Mouse (Mus musculus) liver, embryonic 14.5 days (tissue): ENCODE data around the gene Litaf. TPM values are rescaled to one million over a fixed set of nuclear protein-coding genes. Genes with fewer than 3 reads are reported as not detected.

ENCODE experiments used
- ATAC-seq: fragments of 200-750 bp; cut with Nextera tagmentation; 2 replicates; pipeline ENCODE4 v1.8.0; 2017; ENCODE audit warnings: moderate number of reproducible peaks, mild to moderate bottlenecking, moderate library complexity; ENCODE audit not compliant: insufficient read depth
- DNase-seq, 3 experiments: peaks; one replicate each; pipeline ENCODE4 v3.0.0-alpha.2; 2012 to 2013; ENCODE audit warnings: low read depth in 3 of 3, low spot score in 3 of 3
- H3K27ac ChIP-seq: fragments of 300-500 bp; sonication (generic); 2 replicates; pipeline ENCODE4 v1.5.1; 2014; ENCODE audit warnings: moderate library complexity, mild to moderate bottlenecking, control low read depth, inconsistent platforms
- H3K27me3 ChIP-seq: fragments of 300-500 bp; sonication (generic); 2 replicates; pipeline ENCODE4 v1.6.1; 2014; ENCODE audit warnings: mild to moderate bottlenecking, low read length, moderate library complexity; ENCODE audit not compliant: control insufficient read depth, insufficient read depth
- H3K36me3 ChIP-seq: fragments of 300-500 bp; sonication (generic); replicated peaks from 2 replicates; pipeline ENCODE4 v1.6.1; 2014; ENCODE audit warnings: low read depth; ENCODE audit not compliant: control insufficient read depth, insufficient read depth
- H3K4me1 ChIP-seq, 2 experiments: fragments of 200-500 bp in 1 of 2; fragments of 300-500 bp in 1 of 2; sonication (generic) in 1 of 2; replicated peaks; 2 replicates each; pipeline ENCODE4 v1.6.1; 2012 to 2014; ENCODE audit warnings: antibody characterized with exemption in 1 of 2, inconsistent platforms in 1 of 2, low read length in 1 of 2; ENCODE audit not compliant: control insufficient read depth in 2 of 2, insufficient read depth in 2 of 2
- H3K4me2 ChIP-seq: fragments of 300-500 bp; sonication (generic); 2 replicates; pipeline ENCODE4 v1.6.1; 2014; ENCODE audit warnings: low read depth, mild to moderate bottlenecking, control low read depth, moderate library complexity
- H3K4me3 ChIP-seq, 2 experiments: fragments of 200-500 bp in 1 of 2; fragments of 300-500 bp in 1 of 2; sonication (generic) in 1 of 2; 2 replicates each; pipeline ENCODE4 v1.5.1; 2012 to 2014; ENCODE audit warnings: low read depth in 2 of 2, low read length in 2 of 2, mild to moderate bottlenecking in 2 of 2, control low read depth in 1 of 2, inconsistent platforms in 1 of 2, moderate library complexity in 1 of 2; ENCODE audit not compliant: insufficient read depth in 1 of 2
- H3K9ac ChIP-seq: fragments of 300-500 bp; sonication (generic); replicated peaks from 2 replicates; pipeline ENCODE4 v1.6.1; 2014; ENCODE audit warnings: mild to moderate bottlenecking, control low read depth, moderate library complexity
- H3K9me3 ChIP-seq: fragments of 300-500 bp; sonication (generic); 2 replicates; pipeline ENCODE4 v1.6.1; 2016; ENCODE audit warnings: low read length, mixed read lengths; ENCODE audit not compliant: control insufficient read depth
- CTCF ChIP-seq: IDR thresholded peaks from 2 replicates; pipeline ENCODE4 v1.5.1; 2016; ENCODE audit warnings: antibody characterized with exemption, low read depth, control low read depth
- EP300 ChIP-seq: IDR thresholded peaks from 2 replicates; pipeline ENCODE4 v1.6.1; 2016; ENCODE audit warnings: antibody characterized with exemption, low read depth
- WGBS: fragments of 180-500 bp; shearing (Covaris S2); extraction: QIAGEN DNeasy Blood & Tissue Kit; methylation state at CpG from one replicate; pipeline ENCODE4 v1.1.7; 2014; ENCODE audit not compliant: insufficient replicate concordance; 5-methylcytosine and 5-hydroxymethylcytosine counted together
- polyA plus RNA-seq, 2 experiments: library from polyadenylated mRNA; depleted of rRNA in 1 of 2; stranded (reverse) in 1 of 2; unstranded in 1 of 2; fragments of >200 nt; fragmentation: Nextera tagmentation in 1 of 2; extraction: Ambion mirVana in 1 of 2; gene quantifications; 2 replicates each; pipeline versions ENCODE4 v1.2.1 to v1.2.3; 2012 to 2014

Gene Litaf
- polyA plus RNA-seq, 2 experiments: 12.1 to 27.3 TPM

DNA sequence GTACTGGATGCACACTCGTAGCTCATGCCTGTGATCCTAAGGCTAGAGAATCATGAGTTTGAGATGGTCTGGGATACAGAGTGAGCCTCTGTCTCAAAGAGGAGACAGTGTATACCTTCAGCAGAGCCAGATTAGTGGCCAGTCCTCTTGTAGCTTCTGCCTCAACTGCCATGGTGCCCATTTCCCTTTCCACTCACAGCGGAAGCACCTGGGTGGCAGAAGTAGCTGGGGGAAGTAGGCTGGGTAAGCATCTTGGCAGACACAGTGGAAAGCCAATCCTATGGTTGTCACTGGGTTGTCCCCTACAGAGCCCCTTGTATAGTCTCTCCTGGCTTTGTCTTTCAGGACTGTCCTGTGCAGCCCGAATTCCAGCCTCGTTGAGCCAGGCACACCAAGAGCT is 5.9 kb upstream of the Litaf start:
- no peak for TF ChIP-seq CTCF
- no peak for TF ChIP-seq EP300
- H3K4me1 ChIP-seq: peaks cover 0 to 6% of the 10 kb centered on the region in 2 experiments; a peak in 2 of 4 replicates
- H3K4me3 ChIP-seq: no peak overlapping the region
- ATAC-seq (no peak), DNase-seq (no peak)
- no peak overlapping the region for H3K9ac ChIP-seq
- no peak overlapping the region for H3K27ac ChIP-seq
- H3K27me3 ChIP-seq: peaks cover 10% of the 10 kb centered on the region
- whole genome bisulfite sequencing: 75% methylated on average over 4 of the region's 4 CpGs
- no peak overlapping the region for H3K4me2 ChIP-seq
- no peaks in the 10 kb centered on the region for H3K9me3 ChIP-seq
- H3K36me3 ChIP-seq: peaks cover 12% of the 10 kb centered on the region

DNA sequence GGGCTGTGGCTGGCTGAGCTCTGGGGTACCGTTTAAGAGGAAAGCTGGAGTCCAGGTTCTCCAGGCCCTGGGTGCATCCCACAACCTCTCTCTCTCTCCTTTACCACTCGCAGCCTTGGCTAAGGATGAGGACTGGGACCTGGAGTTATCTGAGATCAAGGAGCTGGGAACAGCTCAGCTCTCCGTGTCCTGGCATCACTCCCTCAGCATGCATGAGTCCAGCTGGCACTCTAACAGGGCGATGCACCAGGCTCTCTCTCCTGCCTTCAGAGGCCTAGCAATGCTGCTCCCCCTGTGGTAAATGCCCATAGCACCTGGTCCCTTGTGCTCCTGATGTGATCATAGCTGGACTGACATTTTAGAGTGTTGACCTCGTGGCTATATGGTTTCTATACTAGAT is 5.2 kb upstream of the Litaf start:
- ATAC-seq (no peak), DNase-seq (no peak)
- 70% methylated on average over 5 of the region's 5 CpGs for WGBS
- Histone ChIP-seq H3K4me3 (no peak overlapping the region), H3K27ac (no peak overlapping the region), H3K9me3 (no peaks in the 10 kb centered on the region), H3K9ac (no peak overlapping the region), H3K4me1 (peaks cover 0 to 6% of the 10 kb centered on the region in 2 experiments; a peak in 2 of 4 replicates), H3K27me3 (peaks cover 16% of the 10 kb centered on the region), H3K36me3 (peaks cover 9% of the 10 kb centered on the region), H3K4me2 (no peak overlapping the region)
- no peak for TF ChIP-seq EP300
- TF ChIP-seq CTCF: no peak

DNA sequence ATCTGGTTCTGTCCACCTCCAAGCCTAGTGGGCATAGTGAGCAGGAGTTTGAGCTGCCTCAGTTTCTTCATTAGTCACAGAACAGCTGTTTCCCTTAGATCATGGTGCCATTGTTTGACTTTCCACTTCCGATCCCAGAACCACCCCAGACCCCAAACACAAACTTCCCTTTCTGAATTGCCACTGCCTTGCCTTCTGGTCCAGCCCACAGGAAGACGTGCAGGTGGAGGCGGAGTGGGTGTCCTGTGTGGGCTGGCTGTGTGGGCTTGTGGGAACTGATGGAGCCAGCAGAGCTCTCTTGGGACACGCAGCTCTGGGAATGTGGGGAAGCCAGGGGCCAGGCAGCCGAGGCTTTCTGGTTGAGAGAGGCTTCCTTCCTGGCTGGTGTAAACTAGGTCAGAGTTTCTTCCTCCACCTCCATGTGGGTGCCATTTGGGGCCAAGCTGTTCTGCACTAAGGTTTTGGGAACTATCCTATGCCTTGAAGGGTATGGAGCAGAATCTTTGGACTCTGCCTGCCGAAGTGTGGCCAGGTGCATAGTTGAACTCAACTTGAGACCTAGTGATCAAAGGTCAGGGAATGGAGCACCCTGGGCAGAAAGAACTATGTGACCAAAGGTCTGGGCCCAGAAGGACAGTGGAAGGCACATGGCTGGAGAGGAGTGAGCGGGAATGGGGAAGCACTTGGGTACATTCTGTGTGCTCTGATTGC is 3.9 kb upstream of the Litaf start:
- ATAC-seq (no peak), DNase-seq (no peak)
- Histone ChIP-seq H3K4me1 (peaks cover 5 to 10% of the 10 kb centered on the region in 2 experiments; a peak in 3 of 4 replicates), H3K9ac (no peak overlapping the region), H3K27me3 (peaks cover 16% of the 10 kb centered on the region), H3K9me3 (no peaks in the 10 kb centered on the region), H3K4me3 (no peak overlapping the region), H3K36me3 (no peaks in the 10 kb centered on the region; the same call in 1 of the 2 replicates), H3K27ac (no peak overlapping the region), H3K4me2 (no peak overlapping the region)
- 33% methylated on average over 7 of the region's 7 CpGs for WGBS
- TF ChIP-seq EP300 (no peak), CTCF (no peak)

DNA sequence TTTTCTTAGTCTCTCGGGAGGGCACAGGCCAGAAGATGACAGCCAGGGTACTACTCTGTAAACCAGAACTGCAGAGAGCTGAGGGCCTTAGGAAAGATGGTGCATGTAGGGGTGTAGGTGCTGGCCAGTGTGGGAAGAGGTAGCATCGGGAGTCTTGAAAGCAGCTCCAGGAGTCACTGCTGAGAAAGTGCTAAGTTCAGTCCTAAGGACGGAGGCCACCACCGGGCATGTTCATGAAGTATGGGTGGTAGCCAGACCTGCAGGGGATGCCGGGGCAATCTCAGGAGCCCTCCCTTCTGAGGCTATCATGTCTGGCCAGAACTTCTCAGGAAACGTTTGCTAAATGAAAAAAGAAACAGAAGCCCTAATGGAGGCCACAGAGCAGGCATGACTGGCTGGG is 3.3 kb upstream of the Litaf start:
- no peak overlapping the region for H3K4me3 ChIP-seq
- H3K36me3 ChIP-seq: no peaks in the 10 kb centered on the region; the same call in 1 of the 2 replicates
- no peak overlapping the region for H3K4me2 ChIP-seq
- no peak for ATAC-seq
- peaks cover 16% of the 10 kb centered on the region for H3K27me3 ChIP-seq
- WGBS: 36% methylated on average over 6 of the region's 6 CpGs
- H3K9ac ChIP-seq: no peak overlapping the region
- peaks cover 5 to 10% of the 10 kb centered on the region in 2 experiments; a peak in 3 of 4 replicates for H3K4me1 ChIP-seq
- no peak for DNase-seq
- no peak for TF ChIP-seq EP300
- no peak for TF ChIP-seq CTCF
- H3K9me3 ChIP-seq: no peaks in the 10 kb centered on the region
- no peak overlapping the region for H3K27ac ChIP-seq

DNA sequence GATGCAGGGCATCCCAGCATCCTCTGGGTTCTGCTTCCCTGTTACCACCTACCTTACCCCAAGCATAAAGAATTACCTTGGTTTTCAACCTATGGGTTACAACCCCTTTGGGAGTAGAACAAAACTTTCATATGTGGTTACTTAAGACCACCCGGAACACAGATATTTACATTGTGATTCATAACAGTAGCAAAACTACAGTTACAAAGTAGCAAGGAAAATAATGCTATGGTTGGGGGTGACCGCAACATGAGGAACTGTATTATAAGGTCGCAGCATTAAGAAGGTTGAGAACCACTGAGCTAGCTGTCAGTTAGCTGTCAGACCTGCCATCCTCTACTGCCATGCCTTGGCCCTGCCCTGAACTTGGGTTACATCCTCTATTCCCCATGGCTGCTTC is 2.7 kb upstream of the Litaf start:
- DNase-seq (no peak), ATAC-seq (no peak)

More for the DNA sequence above, 2.7 kb upstream of the Litaf start:
- H3K27ac ChIP-seq: no peak overlapping the region
- no peak overlapping the region for H3K9ac ChIP-seq
- H3K4me2 ChIP-seq: no peak overlapping the region
- no peak for TF ChIP-seq EP300
- TF ChIP-seq CTCF: no peak
- no peaks in the 10 kb centered on the region for H3K36me3 ChIP-seq
- H3K9me3 ChIP-seq: no peaks in the 10 kb centered on the region
- peaks cover 5 to 10% of the 10 kb centered on the region in 2 experiments; a peak in 3 of 4 replicates for H3K4me1 ChIP-seq
- H3K4me3 ChIP-seq: no peak overlapping the region
- peaks cover 16% of the 10 kb centered on the region for H3K27me3 ChIP-seq
- WGBS: 53% methylated on average over 3 of the region's 3 CpGs
